Mouse (Mus musculus) neural tube, embryonic 13.5 days (tissue): ENCODE measurements around the gene Ttc32. TPM values are rescaled to one million over a fixed set of nuclear protein-coding genes. Genes with fewer than 3 reads are reported as not detected.

ENCODE experiments used
- ATAC-seq: fragments of 200-750 bp; cut with Nextera tagmentation; 2 replicates; pipeline ENCODE4 v1.8.0; 2017; ENCODE audit warnings: low read depth, mild to moderate bottlenecking, moderate TSS enrichment, moderate library complexity
- H3K27ac ChIP-seq: fragments of 300-500 bp; sonication (generic); replicated peaks from 2 replicates; pipeline ENCODE4 v1.5.1; 2015; ENCODE audit warnings: moderate library complexity, mild to moderate bottlenecking, inconsistent platforms
- H3K27me3 ChIP-seq: fragments of 300-500 bp; sonication (generic); 2 replicates; pipeline ENCODE4 v1.6.1; 2015; ENCODE audit warnings: mild to moderate bottlenecking, inconsistent platforms
- H3K36me3 ChIP-seq: fragments of 300-500 bp; sonication (generic); 2 replicates; pipeline ENCODE4 v1.6.1; 2015; ENCODE audit warnings: mild to moderate bottlenecking, inconsistent platforms
- H3K4me1 ChIP-seq: fragments of 300-500 bp; sonication (generic); replicated peaks from 2 replicates; pipeline ENCODE4 v1.6.1; 2015; ENCODE audit warnings: inconsistent platforms
- H3K4me2 ChIP-seq: fragments of 300-500 bp; sonication (generic); 2 replicates; pipeline ENCODE4 v1.6.1; 2015; ENCODE audit warnings: inconsistent platforms, mild to moderate bottlenecking, moderate library complexity
- H3K4me3 ChIP-seq: fragments of 300-500 bp; sonication (generic); 2 replicates; pipeline ENCODE4 v1.5.1; 2015; ENCODE audit warnings: mild to moderate bottlenecking, inconsistent platforms
- H3K9ac ChIP-seq: fragments of 300-500 bp; sonication (generic); 2 replicates; pipeline ENCODE4 v1.6.1; 2015; ENCODE audit warnings: moderate library complexity, mild to moderate bottlenecking, inconsistent platforms
- H3K9me3 ChIP-seq: fragments of 300-500 bp; sonication (generic); 2 replicates; pipeline ENCODE4 v1.6.1; 2016; ENCODE audit warnings: inconsistent platforms
- WGBS: fragments of 180-500 bp; shearing (Covaris S2); methylation state at CpG from one replicate; pipeline ENCODE4 v1.1.7; 2015; 5-methylcytosine and 5-hydroxymethylcytosine counted together
- polyA plus RNA-seq: library from polyadenylated mRNA; unstranded; fragments of >200 nt; fragmentation: Nextera tagmentation; extraction: Ambion mirVana; gene quantifications from 2 replicates; pipeline ENCODE4 v1.2.1, GENCODE M21; 2015

Ttc32 gene
- 11.8 and 13.9 TPM in 2 replicates for polyA plus RNA-seq

DNA sequence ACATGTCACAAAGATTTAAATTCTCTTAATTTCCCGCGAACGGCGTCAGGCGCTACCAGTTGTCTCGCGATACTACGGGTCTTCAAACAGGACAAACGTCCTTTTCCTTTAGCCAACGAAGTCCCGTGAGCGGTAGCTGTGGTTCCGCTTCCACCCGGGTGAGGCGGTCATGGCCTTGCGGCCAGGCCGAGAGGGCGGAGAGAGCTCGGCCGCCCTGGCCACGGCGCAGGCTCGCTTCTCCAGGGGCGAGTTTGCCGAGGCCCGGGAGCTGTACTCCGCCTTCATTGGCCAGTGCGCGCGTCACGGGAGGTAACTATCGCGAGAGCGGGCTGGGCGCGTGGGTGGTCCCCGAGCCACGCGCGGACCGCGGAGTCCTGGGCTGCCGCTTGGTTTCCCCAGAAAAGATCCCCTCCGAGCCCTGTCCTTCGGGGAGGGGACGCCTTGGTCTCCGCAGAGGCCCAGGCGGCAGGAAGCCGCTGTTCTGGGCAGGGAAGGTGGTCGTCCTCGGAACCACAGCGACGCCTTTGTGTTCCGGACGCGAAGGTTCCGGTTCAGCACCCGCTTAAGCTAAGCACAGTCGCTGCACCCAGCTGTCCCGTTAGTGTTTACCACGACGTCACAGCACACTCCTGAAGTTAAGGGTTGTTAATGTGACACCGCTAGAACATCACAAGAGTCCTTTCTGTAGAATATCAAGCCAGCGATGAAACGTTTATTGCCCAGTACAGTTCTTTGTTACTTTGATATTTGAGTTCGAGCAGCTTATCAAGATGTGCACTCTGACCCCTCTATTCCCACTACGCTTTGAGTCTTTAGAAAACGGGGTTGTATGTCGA lies at the start of gene Ttc32:
Gene Ttc32, plus strand, starts transcription at position 110 of the 836 bp plus-strand sequence.
- peak; percentile 98 for ATAC-seq
- Histone ChIP-seq H3K36me3 (peaks cover 14% of the 10 kb centered on the region), H3K9me3 (no peaks in the 10 kb centered on the region), H3K4me3 (peak within 1 kb of the TSS; percentile 53), H3K27me3 (no peaks in the 10 kb centered on the region), H3K9ac (peak within 1 kb of the TSS; percentile 86), H3K27ac (peak within 1 kb of the TSS; percentile 97), H3K4me2 (peak within 1 kb of the TSS; percentile 72), H3K4me1 (peaks cover 9% of the 10 kb centered on the region)
- WGBS = under 1% methylated on average over 69 of the region's 69 CpGs

DNA sequence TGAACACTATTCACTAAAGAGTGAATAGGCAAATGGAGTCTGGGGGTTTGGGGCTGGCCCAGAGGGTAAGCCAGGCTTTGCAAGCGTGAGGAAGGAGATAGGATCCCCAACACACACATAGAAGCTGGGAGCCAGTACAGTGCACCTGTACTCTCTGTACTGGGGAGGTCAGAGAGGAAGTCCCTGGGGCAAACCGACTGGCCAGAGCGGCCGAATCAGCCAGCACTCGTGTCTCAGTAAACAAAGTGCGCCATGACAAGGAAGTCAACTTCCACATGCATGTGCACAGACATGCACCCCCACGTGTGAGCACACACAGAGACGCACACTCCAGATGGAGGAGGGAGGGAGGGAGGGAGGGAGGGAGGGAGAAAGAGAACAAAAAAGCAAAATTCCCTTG lies 36.6 kb upstream of the Ttc32 start:
- H3K9me3 ChIP-seq = no peaks in the 10 kb centered on the region
- 78% methylated on average over 8 of the region's 8 CpGs for WGBS
- no peak overlapping the region for H3K4me2 ChIP-seq
- H3K27me3 ChIP-seq = no peaks in the 10 kb centered on the region
- no peak overlapping the region for H3K27ac ChIP-seq
- peaks cover 30% of the 10 kb centered on the region for H3K36me3 ChIP-seq
- no peak overlapping the region for H3K9ac ChIP-seq
- H3K4me3 ChIP-seq = no peak overlapping the region
- no peak for ATAC-seq
- no peaks in the 10 kb centered on the region for H3K4me1 ChIP-seq

GRCm38 (mm10) chr12:8998318-8998717 lies 31.5 kb upstream of the Ttc32 start:
- no peaks in the 10 kb centered on the region for H3K27me3 ChIP-seq
- H3K4me2 ChIP-seq = no peak overlapping the region
- H3K4me1 ChIP-seq = no peaks in the 10 kb centered on the region
- WGBS = 92% methylated on average over 4 of the region's 4 CpGs
- H3K36me3 ChIP-seq = peaks cover 18% of the 10 kb centered on the region
- no peaks in the 10 kb centered on the region for H3K9me3 ChIP-seq
- ATAC-seq = no peak
- no peak overlapping the region for H3K9ac ChIP-seq
- no peak overlapping the region for H3K4me3 ChIP-seq
- no peak overlapping the region for H3K27ac ChIP-seq

DNA sequence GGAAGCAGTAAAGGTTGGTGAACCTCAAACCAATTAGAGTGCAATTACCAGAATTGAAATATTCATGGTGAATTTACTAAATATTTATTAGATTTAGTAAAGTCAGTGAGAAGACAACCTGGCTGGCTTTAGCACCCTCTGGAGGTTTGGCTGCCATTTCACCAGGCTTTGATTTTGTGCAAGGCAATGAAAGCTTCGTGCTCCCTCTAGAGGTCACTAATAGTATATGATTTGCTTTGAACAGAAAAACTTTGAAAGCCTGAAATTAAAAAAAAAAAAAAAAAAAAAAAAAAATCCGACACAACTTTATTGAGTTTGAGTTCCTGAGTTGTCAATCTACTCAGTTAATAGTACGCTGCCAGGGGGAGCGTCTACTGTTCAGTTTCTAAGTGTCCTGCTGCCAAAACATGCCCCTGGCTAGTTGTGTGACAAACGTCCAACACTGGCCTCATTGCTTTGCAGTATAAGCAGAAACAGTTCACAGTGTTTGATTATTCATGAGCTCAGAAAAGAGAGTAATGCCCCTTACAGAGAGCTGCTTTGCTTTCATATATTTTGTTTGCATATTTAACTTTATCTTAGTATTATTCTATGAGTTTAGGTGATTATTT lies 27.7 kb upstream of the Ttc32 start:
- Histone ChIP-seq H3K4me3 (no peak overlapping the region), H3K27me3 (no peaks in the 10 kb centered on the region), H3K9me3 (no peaks in the 10 kb centered on the region), H3K9ac (no peak overlapping the region), H3K36me3 (peaks cover 23% of the 10 kb centered on the region), H3K4me2 (no peak overlapping the region), H3K27ac (no peak overlapping the region), H3K4me1 (no peaks in the 10 kb centered on the region)
- ATAC-seq = peak; percentile 59; the same call in 1 of the 2 replicates
- 17% methylated on average over 5 of the region's 5 CpGs for WGBS

DNA sequence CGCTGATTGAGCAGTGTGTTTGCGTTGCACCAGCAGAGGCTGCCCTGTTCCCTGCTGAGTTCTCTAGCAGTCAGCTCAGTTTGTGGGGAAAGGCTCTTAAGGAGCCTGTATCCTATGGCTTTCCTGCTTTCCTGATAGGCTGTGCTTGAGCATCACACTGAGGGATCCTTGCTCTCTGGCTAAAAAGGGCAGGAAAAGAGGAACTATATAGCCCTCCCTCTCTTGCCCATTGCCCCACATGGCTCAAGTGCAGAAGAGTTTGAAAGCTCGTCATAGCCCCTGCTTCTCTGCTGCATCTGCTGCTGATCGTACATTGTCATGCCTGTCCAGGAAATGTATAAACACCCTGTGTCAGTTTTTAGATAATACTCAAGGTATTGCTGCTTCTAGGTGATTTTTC lies 22.7 kb upstream of the Ttc32 start:
- 65% methylated on average over 4 of the region's 4 CpGs for WGBS
- no peaks in the 10 kb centered on the region for H3K4me1 ChIP-seq
- ATAC-seq = no peak
- H3K9me3 ChIP-seq = no peaks in the 10 kb centered on the region
- no peak overlapping the region for H3K4me3 ChIP-seq
- no peak overlapping the region for H3K4me2 ChIP-seq
- peaks cover 17% of the 10 kb centered on the region; the same call in 1 of the 2 replicates for H3K36me3 ChIP-seq
- H3K27me3 ChIP-seq = no peaks in the 10 kb centered on the region
- H3K9ac ChIP-seq = no peak overlapping the region
- no peak overlapping the region for H3K27ac ChIP-seq

GRCm38 (mm10) chr12:9007811-9008210 lies 22.0 kb upstream of the Ttc32 start:
- Histone ChIP-seq H3K9me3 (no peaks in the 10 kb centered on the region), H3K27ac (no peak overlapping the region), H3K27me3 (no peaks in the 10 kb centered on the region), H3K4me2 (no peak overlapping the region), H3K9ac (no peak overlapping the region), H3K4me3 (no peak overlapping the region), H3K36me3 (peaks cover 20% of the 10 kb centered on the region; the same call in 1 of the 2 replicates), H3K4me1 (no peaks in the 10 kb centered on the region)
- ATAC-seq = no peak
- WGBS = 92% methylated on average over 6 of the region's 6 CpGs

DNA sequence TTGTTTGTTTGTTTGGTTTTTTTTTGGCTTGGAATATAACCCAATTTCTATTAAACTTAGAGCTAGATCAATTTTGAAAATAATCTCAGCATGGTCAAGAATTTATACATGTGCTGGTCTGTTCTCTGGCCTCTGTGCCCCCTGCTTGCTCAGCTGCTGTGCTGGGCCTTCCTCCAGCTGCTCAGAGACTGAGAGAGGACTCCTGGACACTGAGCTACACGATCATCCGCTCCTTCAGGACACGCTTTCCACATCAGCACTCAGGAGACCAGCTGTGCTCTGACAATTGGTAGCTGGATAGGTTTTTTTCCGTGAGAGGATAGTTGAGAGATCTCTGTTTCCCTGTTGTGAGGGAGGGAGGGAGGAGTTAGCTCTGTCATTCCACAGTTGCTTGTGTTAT lies 19.5 kb upstream of the Ttc32 start:
- Histone ChIP-seq H3K27me3 (no peaks in the 10 kb centered on the region), H3K9me3 (no peaks in the 10 kb centered on the region), H3K36me3 (peaks cover 33% of the 10 kb centered on the region), H3K27ac (no peak overlapping the region), H3K4me3 (no peak overlapping the region), H3K4me1 (no peaks in the 10 kb centered on the region), H3K4me2 (no peak overlapping the region), H3K9ac (no peak overlapping the region)
- ATAC-seq = no peak
- 84% methylated on average over 4 of the region's 4 CpGs for WGBS

GRCm38 (mm10) chr12:9016376-9016775 lies 13.4 kb upstream of the Ttc32 start:
- ATAC-seq = no peak
- H3K4me3 ChIP-seq = no peak overlapping the region
- no peaks in the 10 kb centered on the region for H3K27me3 ChIP-seq
- no peak overlapping the region for H3K4me2 ChIP-seq
- 94% methylated on average over 9 of the region's 9 CpGs for WGBS
- peaks cover 49% of the 10 kb centered on the region for H3K36me3 ChIP-seq
- H3K4me1 ChIP-seq = no peaks in the 10 kb centered on the region
- H3K9me3 ChIP-seq = no peaks in the 10 kb centered on the region
- H3K9ac ChIP-seq = no peak overlapping the region
- H3K27ac ChIP-seq = no peak overlapping the region

DNA sequence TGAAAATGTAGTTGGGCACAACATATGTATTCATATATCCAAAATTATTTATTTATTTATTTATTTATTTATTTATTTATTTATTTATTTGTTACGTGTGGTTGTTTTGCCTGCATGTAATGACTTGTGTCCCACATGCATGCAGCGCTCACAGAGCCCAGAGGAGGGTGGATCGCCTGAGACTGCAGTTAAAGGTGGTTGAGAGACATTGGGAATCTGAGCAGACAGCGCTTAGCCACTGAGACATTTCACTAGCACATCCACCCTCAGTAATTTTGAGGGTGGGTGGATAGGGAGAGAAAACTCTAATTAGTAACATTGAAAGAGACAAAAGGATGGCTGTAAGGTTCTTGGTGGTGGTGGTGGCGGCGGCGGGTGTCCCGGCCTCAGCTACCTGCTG lies 9.4 kb upstream of the Ttc32 start:
- Histone ChIP-seq H3K27ac (no peak overlapping the region), H3K27me3 (no peaks in the 10 kb centered on the region), H3K4me1 (no peaks in the 10 kb centered on the region), H3K9me3 (no peaks in the 10 kb centered on the region), H3K9ac (no peak overlapping the region), H3K4me2 (no peak overlapping the region), H3K4me3 (no peak overlapping the region), H3K36me3 (peaks cover 33% of the 10 kb centered on the region)
- ATAC-seq = no peak
- 94% methylated on average over 8 of the region's 8 CpGs for WGBS

GRCm38 (mm10) chr12:9020986-9021385 lies 8.8 kb upstream of the Ttc32 start:
- WGBS = 71% methylated on average over 3 of the region's 3 CpGs
- H3K9ac ChIP-seq = no peak overlapping the region
- H3K27me3 ChIP-seq = no peaks in the 10 kb centered on the region
- H3K4me3 ChIP-seq = no peak overlapping the region
- no peaks in the 10 kb centered on the region for H3K9me3 ChIP-seq
- no peak overlapping the region for H3K4me2 ChIP-seq
- no peak overlapping the region for H3K27ac ChIP-seq
- H3K4me1 ChIP-seq = no peaks in the 10 kb centered on the region
- peaks cover 27% of the 10 kb centered on the region for H3K36me3 ChIP-seq
- ATAC-seq = no peak

DNA sequence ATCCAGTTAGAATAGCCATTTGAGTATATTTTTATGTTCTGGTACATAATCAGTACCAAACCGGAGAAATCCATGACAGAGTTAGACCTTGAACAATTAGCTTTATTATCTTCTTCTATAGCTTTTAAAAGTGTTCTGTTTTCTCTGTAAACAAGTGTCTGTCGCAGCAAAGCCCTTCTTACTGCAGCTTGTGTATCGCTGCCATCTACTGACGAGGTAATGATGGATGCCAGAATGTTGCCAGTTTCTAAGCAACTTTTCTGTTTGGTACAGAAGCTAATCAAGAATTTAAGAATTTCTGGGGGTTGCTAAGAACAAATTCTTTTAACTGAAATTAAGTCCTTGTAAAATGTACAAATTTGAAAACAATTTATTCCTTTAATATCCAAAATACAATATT lies 6.8 kb upstream of the Ttc32 start:
- ATAC-seq = no peak
- Histone ChIP-seq H3K4me3 (no peak overlapping the region), H3K9me3 (no peaks in the 10 kb centered on the region), H3K4me1 (no peaks in the 10 kb centered on the region), H3K36me3 (peaks cover 20% of the 10 kb centered on the region), H3K27ac (no peak overlapping the region), H3K27me3 (no peaks in the 10 kb centered on the region), H3K9ac (no peak overlapping the region), H3K4me2 (no peak overlapping the region)
- WGBS = 70% methylated on average over 4 of the region's 4 CpGs

- Histone ChIP-seq H3K4me3 (no peak overlapping the region), H3K9me3 (no peaks in the 10 kb centered on the region), H3K9ac (no peak overlapping the region), H3K27ac (no peak overlapping the region), H3K4me1 (no peaks in the 10 kb centered on the region), H3K4me2 (no peak overlapping the region), H3K27me3 (no peaks in the 10 kb centered on the region), H3K36me3 (peaks cover 16% of the 10 kb centered on the region)
- 93% methylated on average over 14 of the region's 14 CpGs for WGBS
- ATAC-seq = no peak
These were observed 5.7 kb upstream of the Ttc32 start for GRCm38 (mm10) chr12:9024071-9024470.
